Mouse (Mus musculus) retina, postnatal 1 day (tissue): ENCODE results near the gene Xlr4a.
"Not testable (repeated sequence)": the region's sequence is repeated elsewhere in the genome, so short reads cannot be mapped to it uniquely, and the experiment has no call there.

ENCODE experiments used
- DNase-seq: peaks from one replicate; pipeline ENCODE4 v3.0.0-alpha.2; 2012

Xlr4a gene

GRCm38 (mm10) chrX:73082267-73083055 lies at the start of gene Xlr4a:
Gene Xlr4a, minus strand, starts transcription at chrX:73082478.
- DNase-seq: not testable (repeated sequence)

DNA sequence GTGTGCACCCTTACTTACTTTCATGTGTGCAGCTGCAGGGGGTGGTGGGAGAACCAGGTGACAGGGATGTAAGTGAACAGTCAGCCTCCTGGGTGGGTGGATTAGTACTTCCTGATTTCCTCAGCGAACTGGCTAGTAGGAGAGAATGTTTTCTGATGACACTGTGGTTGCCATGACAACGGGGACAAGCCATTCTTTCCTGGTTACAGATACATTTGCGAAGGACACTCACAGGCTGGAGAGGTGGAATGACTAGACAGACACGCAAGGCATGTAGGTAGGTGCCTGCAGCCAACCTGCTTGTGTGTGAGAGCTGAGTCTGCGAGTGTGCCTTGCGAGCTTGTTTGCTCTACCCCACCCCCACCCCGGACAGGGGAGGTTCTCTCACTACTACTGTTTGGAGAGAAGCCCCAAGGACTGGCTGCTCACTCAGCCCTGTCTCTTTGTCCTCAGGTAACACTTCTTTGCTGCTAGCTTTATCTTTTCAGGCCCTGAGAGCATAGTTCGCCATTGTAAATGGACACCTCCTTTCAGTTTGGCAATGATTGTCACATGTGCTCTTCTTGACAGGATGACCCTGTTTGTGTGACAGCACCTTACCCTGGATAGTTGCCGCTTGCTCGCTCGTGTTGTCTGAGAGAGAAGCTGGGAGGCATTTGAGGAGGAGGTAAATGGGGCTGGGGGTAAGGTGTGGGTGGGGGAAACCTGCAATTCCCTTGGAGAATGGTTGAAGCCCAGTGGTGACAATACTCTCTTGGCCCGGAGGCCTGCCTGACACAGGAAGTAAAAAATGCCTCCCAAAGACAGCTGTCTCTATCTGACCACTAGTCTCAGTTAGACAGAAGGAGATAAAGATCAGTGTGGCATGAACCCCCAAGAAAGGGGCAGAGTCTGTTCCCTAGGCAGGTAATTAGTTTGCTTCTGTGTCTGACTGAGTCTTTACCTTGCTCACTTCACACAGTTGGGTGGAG lies 40.9 kb upstream of the Xlr4a start:
- DNase-seq: not testable (repeated sequence)

DNA sequence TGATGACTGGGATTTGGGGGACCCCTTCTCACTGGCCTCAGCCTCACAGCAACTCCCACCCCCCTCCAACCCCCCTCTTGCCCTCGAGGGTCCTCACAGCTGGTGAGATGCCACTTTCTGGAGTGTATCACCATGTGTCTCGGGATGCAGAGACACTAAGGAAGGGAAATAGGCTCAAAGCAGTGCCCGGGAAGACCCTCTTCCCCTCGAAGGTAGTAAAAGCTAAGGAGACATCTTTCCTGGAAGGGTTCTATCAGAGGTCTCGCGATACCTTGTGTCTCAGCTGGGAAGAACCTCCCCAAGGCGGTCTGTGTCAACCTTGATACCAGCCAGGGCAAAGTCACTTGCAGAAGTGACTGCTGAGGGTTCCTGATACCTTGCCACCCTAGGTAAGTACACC lies 34.5 kb upstream of the Xlr4a start, which contains the start of gene Gm14685:
TSS of gene Gm14685 (plus strand) at position 301 of the 400 bp plus-strand sequence.
- DNase-seq: not testable (repeated sequence)

DNA sequence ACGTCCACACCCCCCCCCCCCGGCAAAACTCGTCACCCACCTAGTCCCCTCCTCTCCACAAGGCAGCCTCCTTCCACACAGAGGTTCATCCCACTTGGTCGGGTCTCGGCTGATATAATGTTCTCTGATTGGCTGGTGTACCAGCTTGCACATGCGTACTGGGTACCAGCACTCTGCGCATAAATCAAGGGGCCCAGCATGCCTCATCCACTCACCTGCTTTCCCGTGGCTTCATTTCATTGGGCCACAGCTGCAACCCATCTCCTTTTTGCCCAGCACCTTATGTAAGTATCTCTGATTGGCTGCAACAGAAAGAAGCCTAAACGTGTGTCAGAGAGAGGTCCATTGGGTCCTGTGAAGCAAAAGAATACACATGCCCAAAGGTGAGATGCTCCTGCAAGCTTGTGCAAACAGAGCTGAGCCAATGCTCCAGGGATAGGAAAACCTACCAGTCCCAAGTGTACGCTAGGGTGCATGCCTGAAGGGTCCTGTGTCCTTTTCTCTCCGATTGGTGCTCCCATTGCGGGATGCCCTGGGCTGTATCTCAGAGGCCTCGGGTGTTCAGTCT lies 14.7 kb upstream of the Xlr4a start, which contains the start of gene Xlr3a:
TSS of gene Xlr3a (minus strand) at position 155 of the 568 bp plus-strand sequence.
- peak; percentile 1 for DNase-seq

GRCm38 (mm10) chrX:73066765-73067312 lies 15.4 kb downstream of the Xlr4a start:
- DNase-seq: not testable (repeated sequence)

DNA sequence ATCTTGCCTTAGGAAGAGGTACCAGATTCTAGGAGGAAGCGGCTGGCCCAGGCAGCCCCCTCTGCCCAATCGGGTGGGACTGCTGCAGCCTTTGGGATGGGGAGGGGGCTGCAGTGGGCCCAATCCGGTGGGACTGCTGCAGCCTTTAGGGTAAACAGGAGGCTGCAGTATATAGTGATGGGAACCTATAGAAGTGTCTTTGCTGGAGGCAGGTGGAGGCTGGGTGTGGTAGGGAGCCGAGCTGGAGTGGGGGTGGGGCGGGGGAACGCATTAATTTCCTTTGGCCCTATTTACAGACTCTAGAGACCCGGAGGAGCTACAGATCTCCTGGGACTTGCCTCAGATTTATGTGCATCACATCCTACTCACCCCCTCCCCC lies 17.9 kb downstream of the Xlr4a start, which contains the start of gene Pnma3:
TSS of gene Pnma3 (plus strand) at position 373 of the 379 bp plus-strand sequence.
- DNase-seq: no peak

DNA sequence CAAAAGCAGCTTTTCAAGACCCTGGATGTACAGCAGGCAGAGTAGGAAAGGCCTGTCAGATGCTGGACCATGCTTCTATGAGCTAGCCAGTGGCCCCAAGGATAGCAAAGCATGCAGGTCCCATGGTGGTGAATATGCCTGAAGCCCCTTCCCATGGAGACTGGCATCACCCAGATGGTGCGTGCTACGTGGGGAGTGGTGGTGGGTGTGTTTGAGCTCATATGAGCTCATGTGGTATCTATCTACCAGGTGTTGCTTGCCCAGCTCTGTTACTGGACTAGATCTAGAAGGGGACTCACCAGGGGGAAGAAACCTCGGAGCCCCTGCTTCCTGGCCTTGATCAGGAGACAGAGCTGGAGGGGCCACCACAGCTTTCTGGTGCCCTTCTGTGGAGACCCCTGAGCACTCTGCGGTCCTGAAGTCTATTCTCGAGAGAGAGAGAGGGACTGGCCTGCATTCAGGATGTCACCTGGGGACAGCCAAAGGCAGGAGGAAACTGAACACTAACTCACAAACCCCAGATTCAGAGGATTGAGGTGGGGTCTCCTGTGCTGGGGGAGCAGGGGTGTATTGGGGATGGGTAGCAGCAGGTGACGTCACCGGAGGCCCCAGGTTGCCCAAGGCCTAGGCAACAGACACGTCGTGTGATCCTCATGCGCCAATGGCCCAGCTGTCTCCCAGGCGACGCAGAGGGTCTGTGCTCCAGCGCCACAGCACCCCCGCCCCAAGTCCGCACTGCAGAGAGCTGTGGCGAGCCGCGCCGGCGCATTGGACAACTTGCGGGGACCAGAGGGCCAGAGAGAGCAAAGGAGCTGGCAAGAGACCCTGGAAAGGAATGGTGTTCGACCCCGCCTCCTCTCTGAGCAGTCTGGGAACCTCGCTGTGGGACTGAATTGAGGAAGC lies 18.5 kb downstream of the Xlr4a start:
- peak; percentile 62 for DNase-seq

GRCm38 (mm10) chrX:73062323-73062722 lies 20.0 kb downstream of the Xlr4a start:
- DNase-seq: no peak

- DNase-seq: no peak
Observed at GRCm38 (mm10) chrX:73061528-73061927, 20.8 kb downstream of the Xlr4a start.

- peak; percentile 96 for DNase-seq
Observed at GRCm38 (mm10) chrX:73053860-73054563, 28.3 kb downstream of the Xlr4a start.

DNA sequence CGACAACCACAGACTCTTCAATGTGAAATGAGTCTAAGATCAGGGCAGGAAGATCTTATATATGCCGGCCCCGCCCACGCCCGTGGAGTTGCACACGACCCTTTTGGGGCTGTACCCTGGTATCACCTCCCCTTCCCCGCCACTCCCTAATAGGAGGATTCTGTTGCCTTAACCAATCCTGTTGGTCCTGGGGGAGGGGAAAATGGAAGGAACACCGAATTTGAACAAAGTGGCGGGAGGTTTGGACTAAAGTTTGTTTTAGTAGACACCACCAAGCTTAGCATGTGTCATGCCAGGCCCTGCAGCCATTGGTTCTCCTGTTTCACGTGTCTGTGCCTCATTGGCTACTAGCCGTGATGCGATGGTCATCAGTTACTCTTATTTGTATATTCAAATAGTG lies 42.6 kb downstream of the Xlr4a start:
- no peak for DNase-seq

- no peak for DNase-seq
Observed at GRCm38 (mm10) chrX:73038831-73039230, 43.4 kb downstream of the Xlr4a start.

DNA sequence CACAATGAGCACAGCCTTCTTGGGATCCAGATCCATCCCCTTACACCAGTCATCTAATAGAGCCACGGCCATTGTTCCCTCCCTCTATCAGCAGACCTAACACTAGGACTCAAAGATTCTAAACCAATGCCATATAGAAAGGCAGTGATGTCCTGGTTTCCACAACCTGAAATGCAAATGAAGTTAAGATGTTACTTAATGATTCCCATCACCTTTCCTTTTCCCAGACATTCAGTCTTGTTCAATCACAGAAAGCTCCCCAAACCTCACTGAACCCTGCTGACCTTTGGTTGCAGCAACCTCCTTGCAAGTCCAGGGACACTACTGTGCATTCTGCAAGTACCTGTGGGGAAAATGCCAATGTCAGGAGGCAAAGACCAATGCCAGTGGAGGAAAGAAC lies 45.3 kb downstream of the Xlr4a start, which contains the start of gene Pnma5:
TSS of gene Pnma5 (minus strand) at position 101 of the 400 bp plus-strand sequence.
- DNase-seq: no peak
